Comparison of ENCODE assay signal across 8 mouse cellular contexts in the genomic region with DNA sequence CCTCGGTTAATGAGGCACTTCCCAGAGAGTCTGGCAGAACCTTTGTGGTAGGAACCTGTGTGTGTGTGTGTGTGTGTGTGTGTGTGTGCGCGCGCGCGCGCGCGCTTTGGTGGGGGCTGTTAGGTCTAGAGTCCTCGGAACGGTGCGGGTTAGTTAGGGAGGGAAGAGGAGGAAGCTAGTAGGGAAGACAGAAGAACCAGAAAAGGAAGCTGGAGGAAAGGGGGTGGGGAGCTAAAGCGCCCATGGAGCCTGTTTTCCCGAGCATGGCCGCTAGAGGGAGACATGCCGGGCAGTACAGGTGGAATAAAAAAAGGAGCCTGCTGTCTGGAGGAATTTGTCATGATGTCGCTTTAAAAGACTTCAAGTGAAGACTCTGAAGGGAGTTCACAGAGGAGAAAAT. TPM values are rescaled to one million over a fixed set of nuclear protein-coding genes. Genes with fewer than 3 reads are reported as not detected.
A peak's percentile ranks its signal among the peaks of the same experiment; 100 is the strongest.
DNase-seq lines count a peak whose midpoint lies in the region; ATAC-seq lines count a peak whose summit lies in the region.

No protein-coding gene starts in this region.

- no peak overlapping the region for H3K9ac ChIP-seq in heart, embryonic 12.5 days
- no peak overlapping the region for H3K9ac ChIP-seq in kidney, embryonic 15.5 days
- H3K9ac ChIP-seq in limb, embryonic 15.5 days: no peak overlapping the region
- H3K9ac ChIP-seq in neural tube, embryonic 11.5 days (ENCODE audit: low read length): no peak overlapping the region

- H3K9me3 ChIP-seq in heart, embryonic 12.5 days (replicated peaks): no peaks in the 10 kb centered on the region
- H3K9me3 ChIP-seq in kidney, embryonic 15.5 days (replicated peaks): no peaks in the 10 kb centered on the region
- H3K9me3 ChIP-seq in limb, embryonic 15.5 days: no peaks in the 10 kb centered on the region
- H3K9me3 ChIP-seq in neural tube, embryonic 11.5 days (ENCODE audit: control insufficient read depth, low read length): no peaks in the 10 kb centered on the region

- peak overlapping the region; percentile 55 for H3K4me2 ChIP-seq in heart, embryonic 12.5 days
- H3K4me2 ChIP-seq in kidney, embryonic 15.5 days: peak overlapping the region; percentile 98
- peak overlapping the region; percentile 38 for H3K4me2 ChIP-seq in limb, embryonic 15.5 days
- peak overlapping the region; percentile 28; the same call in 1 of the 2 replicates for H3K4me2 ChIP-seq in neural tube, embryonic 11.5 days (ENCODE audit: low read depth)

- peaks cover 73% of the 10 kb centered on the region for H3K27me3 ChIP-seq in heart, embryonic 12.5 days (replicated peaks)
- peaks cover 64% of the 10 kb centered on the region for H3K27me3 ChIP-seq in kidney, embryonic 15.5 days
- H3K27me3 ChIP-seq in limb, embryonic 15.5 days: peaks cover 53% of the 10 kb centered on the region
- H3K27me3 ChIP-seq in neural tube, embryonic 11.5 days (ENCODE audit: control insufficient read depth, insufficient read depth, low read length): peaks cover 36% of the 10 kb centered on the region

- peaks cover 13% of the 10 kb centered on the region for H3K4me1 ChIP-seq in heart, embryonic 12.5 days (replicated peaks)
- peaks cover 35% of the 10 kb centered on the region for H3K4me1 ChIP-seq in kidney, embryonic 15.5 days
- H3K4me1 ChIP-seq in limb, embryonic 15.5 days: peaks cover 34% of the 10 kb centered on the region
- 0 out of 2 replicates have a peak, but pooled peaks cover 3% of the 10 kb centered on the region for H3K4me1 ChIP-seq in neural tube, embryonic 11.5 days (ENCODE audit: control insufficient read depth, insufficient read depth, low read length)

- no peak; the same call in 1 of the 2 replicates for ATAC-seq in heart, embryonic 12.5 days (ENCODE audit: insufficient number of reproducible peaks, low FRiP score)
- no peak; the same call in 1 of the 2 replicates for ATAC-seq in kidney, embryonic 15.5 days (replicated peaks; ENCODE audit: low FRiP score)
- no peak for ATAC-seq in limb, embryonic 15.5 days (ENCODE audit: insufficient number of reproducible peaks, low FRiP score, low TSS enrichment, low read depth)
- peak; percentile 4; the same call in 1 of the 2 replicates for ATAC-seq in neural tube, embryonic 11.5 days (ENCODE audit: insufficient read depth, low FRiP score, low TSS enrichment)

- no peak overlapping the region for H3K27ac ChIP-seq in heart, embryonic 12.5 days (ENCODE audit: poor library complexity, severe bottlenecking)
- H3K27ac ChIP-seq in kidney, embryonic 15.5 days: no peak overlapping the region
- H3K27ac ChIP-seq in limb, embryonic 15.5 days: no peak overlapping the region
- no peak overlapping the region for H3K27ac ChIP-seq in neural tube, embryonic 11.5 days (ENCODE audit: low read depth, low read length)

- peak overlapping the region; percentile 15; the same call in 1 of the 2 replicates for H3K4me3 ChIP-seq in heart, embryonic 12.5 days
- H3K4me3 ChIP-seq in kidney, embryonic 15.5 days (replicated peaks): peak overlapping the region; percentile 59
- peak overlapping the region; percentile 22 for H3K4me3 ChIP-seq in limb, embryonic 15.5 days
- H3K4me3 ChIP-seq in neural tube, embryonic 11.5 days (ENCODE audit: low read depth, low read length): no peak overlapping the region

- no peaks in the 10 kb centered on the region for H3K36me3 ChIP-seq in heart, embryonic 12.5 days
- H3K36me3 ChIP-seq in kidney, embryonic 15.5 days: no peaks in the 10 kb centered on the region
- no peaks in the 10 kb centered on the region for H3K36me3 ChIP-seq in limb, embryonic 15.5 days
- no peaks in the 10 kb centered on the region for H3K36me3 ChIP-seq in neural tube, embryonic 11.5 days (ENCODE audit: control insufficient read depth, insufficient read depth, low read length)

- peak; percentile 8 for DNase-seq in thymus, postnatal 0 days (ENCODE audit: low spot score)
- DNase-seq in thymus, postnatal 10 days (ENCODE audit: low spot score in 2 of 2): no peak
- peak; percentile 74 for DNase-seq in embryo, embryonic 11 days
- DNase-seq in neural tube, embryonic 11.5 days (ENCODE audit: low spot score): peak; percentile 76
- DNase-seq in urinary bladder, postnatal 4 days (ENCODE audit: low spot score in 2 of 2): peak; percentile 26 to 65

- WGBS in heart, embryonic 12.5 days: under 1% methylated on average over 17 of the region's 17 CpGs
- WGBS in kidney, embryonic 15.5 days: 1% methylated on average over 17 of the region's 17 CpGs
- under 1% methylated on average over 17 of the region's 17 CpGs for WGBS in limb, embryonic 15.5 days
- under 1% methylated on average over 17 of the region's 17 CpGs for WGBS in neural tube, embryonic 11.5 days

RNA-seq across cellular contexts. Expression of a gene that starts 1.2 kb away (rescaled TPM):
- polyA plus RNA-seq in thymus, postnatal 0 days (2015; fragmentation: Nextera tagmentation; extraction: Ambion mirVana): 0.72 and 0.85 TPM in 2 replicates
- 0.35 and 0.47 TPM in 2 replicates for polyA plus RNA-seq in heart, embryonic 12.5 days (2016; fragmentation: Nextera tagmentation; extraction: Ambion mirVana)
- polyA plus RNA-seq in kidney, embryonic 15.5 days (2015; fragmentation: Nextera tagmentation; extraction: Ambion mirVana): 0.31 and 1.00 TPM in 2 replicates
- 0.87 and 0.99 TPM in 2 replicates for polyA plus RNA-seq in limb, embryonic 15.5 days (2015; fragmentation: Nextera tagmentation; extraction: Ambion mirVana)
- polyA plus RNA-seq in neural tube, embryonic 11.5 days (2014; fragmentation: Nextera tagmentation; extraction: Ambion mirVana): 1.9 and 2.4 TPM in 2 replicates

Comparison
In these comparisons a context has a peak if more than half of its experiments do, and no peak if none do; other contexts are left out.
1. DNase-seq: peak in thymus, postnatal 0 days (single experiment), embryo, embryonic 11 days (single experiment), neural tube, embryonic 11.5 days (single experiment) and urinary bladder, postnatal 4 days (2 of 2); none in thymus, postnatal 10 days (0 of 2).
2. H3K4me2 ChIP-seq: peak in every context shown above with its lines; median percentile 98 in kidney, embryonic 15.5 days; 55 in heart, embryonic 12.5 days; 38 in limb, embryonic 15.5 days; 28 in neural tube, embryonic 11.5 days.